In the genomic region with DNA sequence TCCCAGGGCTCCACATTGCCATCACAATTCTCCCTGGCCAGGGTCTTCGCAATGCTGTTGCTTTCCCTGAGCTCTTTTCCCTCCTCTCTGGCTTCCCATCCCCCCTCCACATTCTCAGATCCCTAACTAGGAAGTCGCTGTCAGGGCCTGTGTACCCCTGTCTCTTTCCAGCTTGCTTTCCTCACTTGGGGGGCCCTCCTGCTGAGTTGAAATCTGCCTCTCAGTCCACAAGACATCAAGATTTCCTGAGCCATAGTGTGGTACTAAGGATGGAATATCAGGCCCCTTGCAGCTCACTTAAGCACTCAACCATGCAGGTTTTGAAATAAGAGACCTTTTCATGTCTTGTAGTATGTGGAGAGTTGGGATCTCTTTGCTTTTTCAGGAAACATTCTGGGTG, we compare ENCODE assay signal across 25 mouse cellular contexts.
A peak's percentile ranks its signal among the peaks of the same experiment; 100 is the strongest.
DNase-seq lines count a peak whose midpoint lies in the region; ATAC-seq lines count a peak whose summit lies in the region.
"Had no signal": no experiment of that assay in that cellular context is flagged by ENCODE, and none has a peak within 500 bp of the region (broad histone marks: within the 10 kb centered on the region; RNA-seq: fewer than 3 reads in every experiment).

No protein-coding gene starts in this region.

- no peaks in the 10 kb centered on the region for H3K9me3 ChIP-seq in kidney, embryonic 14.5 days (ENCODE audit: control insufficient read depth, low read length)
- no peaks in the 10 kb centered on the region for H3K9me3 ChIP-seq in kidney, embryonic 16.5 days (ENCODE audit: low read length)
- H3K9me3 ChIP-seq in midbrain, embryonic 11.5 days (ENCODE audit: control insufficient read depth, low read length) = no peaks in the 10 kb centered on the region
- no peaks in the 10 kb centered on the region for H3K9me3 ChIP-seq in midbrain, embryonic 10.5 days (replicated peaks)
- H3K9me3 ChIP-seq: embryonic facial prominence, embryonic 13.5 days; embryonic facial prominence, embryonic 15.5 days; forebrain, embryonic 10.5 days; forebrain, embryonic 12.5 days had no signal

- no peaks in the 10 kb centered on the region for H3K36me3 ChIP-seq in kidney, embryonic 14.5 days (ENCODE audit: control insufficient read depth, insufficient read depth, low read length)
- no peaks in the 10 kb centered on the region for H3K36me3 ChIP-seq in kidney, embryonic 16.5 days (ENCODE audit: insufficient read depth, low read length)
- H3K36me3 ChIP-seq in midbrain, embryonic 11.5 days (ENCODE audit: control insufficient read depth, insufficient read depth, low read length) = no peaks in the 10 kb centered on the region
- H3K36me3 ChIP-seq in midbrain, embryonic 10.5 days = no peaks in the 10 kb centered on the region
- H3K36me3 ChIP-seq: embryonic facial prominence, embryonic 13.5 days; embryonic facial prominence, embryonic 15.5 days; forebrain, embryonic 10.5 days; forebrain, embryonic 12.5 days had no signal

- peaks cover 6% of the 10 kb centered on the region; the same call in 1 of the 2 replicates for H3K4me1 ChIP-seq in kidney, embryonic 14.5 days (ENCODE audit: control insufficient read depth, insufficient read depth, low read length)
- peaks cover 7% of the 10 kb centered on the region; the same call in 1 of the 2 replicates for H3K4me1 ChIP-seq in kidney, embryonic 16.5 days (ENCODE audit: insufficient read depth, low read length)
- H3K4me1 ChIP-seq in midbrain, embryonic 11.5 days (ENCODE audit: control insufficient read depth, insufficient read depth, low read length) = no peaks in the 10 kb centered on the region
- H3K4me1 ChIP-seq in midbrain, embryonic 10.5 days = no peaks in the 10 kb centered on the region
- H3K4me1 ChIP-seq: embryonic facial prominence, embryonic 15.5 days; forebrain, embryonic 12.5 days had no signal

- no peak overlapping the region for H3K9ac ChIP-seq in kidney, embryonic 14.5 days (ENCODE audit: low read depth, low read length)
- H3K9ac ChIP-seq in kidney, embryonic 16.5 days (replicated peaks; ENCODE audit: low read length) = no peak overlapping the region
- no peak overlapping the region for H3K9ac ChIP-seq in midbrain, embryonic 11.5 days (ENCODE audit: low read length)
- H3K9ac ChIP-seq: embryonic facial prominence, embryonic 13.5 days; embryonic facial prominence, embryonic 15.5 days; forebrain, embryonic 12.5 days had no signal

- H3K4me3 ChIP-seq in kidney, embryonic 14.5 days (ENCODE audit: low read length) = no peak overlapping the region
- no peak overlapping the region for H3K4me3 ChIP-seq in kidney, embryonic 16.5 days (ENCODE audit: low read length)
- no peak overlapping the region for H3K4me3 ChIP-seq in midbrain, embryonic 11.5 days (ENCODE audit: low read depth, low read length)
- no peak overlapping the region for H3K4me3 ChIP-seq in midbrain, embryonic 10.5 days
- H3K4me3 ChIP-seq: embryonic facial prominence, embryonic 13.5 days; embryonic facial prominence, embryonic 15.5 days; erythroblast, embryonic 14.5 days; forebrain, embryonic 10.5 days; forebrain, embryonic 12.5 days had no signal

- H3K27me3 ChIP-seq in kidney, embryonic 14.5 days (ENCODE audit: control insufficient read depth, insufficient read depth, low read length) = no peaks in the 10 kb centered on the region
- H3K27me3 ChIP-seq in kidney, embryonic 16.5 days (ENCODE audit: insufficient read depth, low read length) = no peaks in the 10 kb centered on the region
- H3K27me3 ChIP-seq in midbrain, embryonic 11.5 days (ENCODE audit: control insufficient read depth, insufficient read depth, low read length) = no peaks in the 10 kb centered on the region
- no peaks in the 10 kb centered on the region for H3K27me3 ChIP-seq in midbrain, embryonic 10.5 days (ENCODE audit: low read depth, poor library complexity, severe bottlenecking)
- H3K27me3 ChIP-seq: embryonic facial prominence, embryonic 15.5 days; forebrain, embryonic 12.5 days had no signal

- peak; percentile 68 for ATAC-seq in kidney, embryonic 14.5 days (ENCODE audit: low FRiP score, low TSS enrichment)
- ATAC-seq in kidney, embryonic 16.5 days (ENCODE audit: low FRiP score, low TSS enrichment) = peak; percentile 71
- no peak for ATAC-seq in midbrain, embryonic 11.5 days (ENCODE audit: low FRiP score)
- ATAC-seq: forebrain, embryonic 14.5 days; forebrain, embryonic 16.5 days had no signal

- 0 out of 2 replicates have a peak overlapping the region, but pooled peaks have one; percentile 12 for H3K27ac ChIP-seq in kidney, embryonic 14.5 days (ENCODE audit: low read depth, low read length)
- H3K27ac ChIP-seq in kidney, embryonic 16.5 days (ENCODE audit: low read length) = no peak overlapping the region
- H3K27ac ChIP-seq in midbrain, embryonic 11.5 days (ENCODE audit: low read depth, low read length) = no peak overlapping the region
- H3K27ac ChIP-seq in midbrain, embryonic 10.5 days (replicated peaks) = no peak overlapping the region
- H3K27ac ChIP-seq: embryonic facial prominence, embryonic 13.5 days; embryonic facial prominence, embryonic 15.5 days; forebrain, embryonic 10.5 days; forebrain, embryonic 12.5 days had no signal

- WGBS in kidney, embryonic 14.5 days = 24% methylated on average over 2 of the region's 2 CpGs
- 31% methylated on average over 2 of the region's 2 CpGs for WGBS in kidney, embryonic 16.5 days
- WGBS in midbrain, embryonic 11.5 days = 27% methylated on average over 2 of the region's 2 CpGs
- 28% methylated on average over 2 of the region's 2 CpGs for WGBS in midbrain, embryonic 10.5 days

- DNase-seq in heart, adult 11 months = peak; percentile 24
- no peak for DNase-seq in heart, postnatal 14 days
- DNase-seq in kidney, postnatal 4 days = no peak
- DNase-seq in kidney, postnatal 10 days = no peak
- peak; percentile 81 for DNase-seq in midbrain, embryonic 11.5 days (ENCODE audit: low spot score, missing footprints)
- DNase-seq in midbrain, embryonic 10.5 days (ENCODE audit: low spot score) = no peak
- DNase-seq: adrenal gland, adult 2 months; adrenal gland, postnatal 10 days; adrenal gland, postnatal 25 days; cerebellum, adult 11 months; cerebellum, adult 18-20 months; cerebellum, adult 8-10 months; cerebellum, adult 9-11 months; cerebellum, postnatal 14 days; cerebellum, postnatal 36 days; embryo, embryonic 11 days had no signal

- intact Hi-C loops in heart, postnatal 14 days (cut with DNase I) = no loop called here

- H3K4me2 ChIP-seq in kidney, embryonic 14.5 days (replicated peaks; ENCODE audit: low read depth, low read length) = no peak overlapping the region
- H3K4me2 ChIP-seq in kidney, embryonic 16.5 days (replicated peaks; ENCODE audit: low read depth, low read length) = no peak overlapping the region
- H3K4me2 ChIP-seq in midbrain, embryonic 11.5 days = no peak overlapping the region
- H3K4me2 ChIP-seq: embryonic facial prominence, embryonic 13.5 days; embryonic facial prominence, embryonic 15.5 days; forebrain, embryonic 12.5 days had no signal

Comparison
In these comparisons a context has a peak if more than half of its experiments do, and no peak if none do; other contexts are left out.
1. DNase-seq: peak in heart, adult 11 months (single experiment) and midbrain, embryonic 11.5 days (single experiment); none in heart, postnatal 14 days (0 of 2), kidney, postnatal 4 days (0 of 2), kidney, postnatal 10 days (single experiment) and midbrain, embryonic 10.5 days (single experiment).